Mouse (Mus musculus): ENCODE results near the gene Tom1. TPM values are rescaled to one million over a fixed set of nuclear protein-coding genes. Genes with fewer than 3 reads are reported as not detected.

Gene Tom1
- total and polyA plus RNA-seq, 2 experiments from 2014 or later, result 56.1 to 75.8 TPM

GRCm38 (mm10) chr8:75016422-75016821 is 17.1 kb upstream of the Tom1 start:
- Histone ChIP-seq H3K9ac (replicated peaks; ENCODE audit: low read depth, low read length) (no peak overlapping the region), H3K36me3 (replicated peaks; ENCODE audit: control insufficient read depth, insufficient read depth, low read length) (0 out of 2 replicates have a peak, but pooled peaks cover 12% of the 10 kb centered on the region), H3K27me3 (ENCODE audit: control insufficient read depth, insufficient read depth, low read length) (no peaks in the 10 kb centered on the region), H3K9me3 (replicated peaks; ENCODE audit: control insufficient read depth, low read length) (no peaks in the 10 kb centered on the region), H3K4me2 (ENCODE audit: low read depth, low read length) (no peak overlapping the region), H3K27ac (ENCODE audit: low read depth) (no peak overlapping the region), H3K4me1 (ENCODE audit: control insufficient read depth, insufficient read depth) (peaks cover 10% of the 10 kb centered on the region; the same call in 1 of the 2 replicates), H3K4me3 (ENCODE audit: low read depth, low read length) (no peak overlapping the region)
- DNase-seq (ENCODE audit: low spot score), result no peak
- TF ChIP-seq EP300 (IDR thresholded peaks at IDR 0.05; ENCODE audit: low read depth) (no peak), CTCF (IDR thresholded peaks at IDR 0.05; ENCODE audit: low read depth) (no peak)
- 81% methylated on average over 1 of the region's 1 CpGs for WGBS
- no peak for ATAC-seq (ENCODE audit: insufficient read depth, low read depth)

DNA sequence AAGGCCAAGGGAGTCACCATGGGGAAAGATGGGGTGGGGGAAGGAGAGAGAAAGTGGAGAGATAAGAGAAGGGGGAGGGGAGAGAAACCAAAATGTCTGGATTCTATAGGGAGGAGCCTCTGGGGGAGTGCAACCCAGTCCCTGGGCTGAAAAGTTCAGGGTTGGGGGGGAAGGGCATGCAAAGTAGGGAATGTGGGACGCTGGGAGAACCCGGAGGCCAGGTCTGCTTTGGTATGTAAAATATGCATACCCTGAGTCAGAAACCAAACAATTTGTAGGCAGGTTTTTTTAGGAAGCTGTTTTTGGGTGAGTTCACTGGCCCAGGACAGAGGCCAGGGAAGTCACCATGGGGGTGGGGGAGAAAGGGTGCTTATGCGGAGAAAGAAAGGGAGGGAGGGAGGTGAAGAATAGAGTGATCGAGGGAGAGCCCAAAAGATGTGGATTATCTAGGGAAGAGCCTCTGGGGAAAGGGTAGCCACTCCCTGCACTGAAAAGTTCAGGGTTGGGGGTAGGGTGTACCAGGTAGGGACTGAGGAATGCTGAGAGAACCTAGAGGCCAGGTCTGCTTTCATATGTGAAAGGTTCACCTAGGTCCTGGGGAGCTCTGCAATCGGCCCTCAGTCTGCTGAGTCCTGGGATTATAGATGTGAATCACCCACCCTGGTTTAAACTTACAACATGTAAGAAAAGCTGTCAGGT is 15.1 kb upstream of the Tom1 start:
- H3K36me3 ChIP-seq (replicated peaks; ENCODE audit: control insufficient read depth, insufficient read depth, low read length), result peaks cover 32% of the 10 kb centered on the region
- 35% methylated on average over 5 of the region's 5 CpGs for WGBS
- no peaks in the 10 kb centered on the region for H3K9me3 ChIP-seq (replicated peaks; ENCODE audit: control insufficient read depth, low read length)
- no peak overlapping the region for H3K4me3 ChIP-seq (ENCODE audit: low read depth, low read length)
- H3K27ac ChIP-seq (ENCODE audit: low read depth), result no peak overlapping the region
- DNase-seq (ENCODE audit: low spot score) (no peak), ATAC-seq (ENCODE audit: insufficient read depth, low read depth) (no peak)
- no peak overlapping the region for H3K4me2 ChIP-seq (ENCODE audit: low read depth, low read length)
- TF ChIP-seq EP300 (IDR thresholded peaks at IDR 0.05; ENCODE audit: low read depth) (no peak), CTCF (IDR thresholded peaks at IDR 0.05; ENCODE audit: low read depth) (no peak)
- no peak overlapping the region for H3K9ac ChIP-seq (replicated peaks; ENCODE audit: low read depth, low read length)
- H3K4me1 ChIP-seq (ENCODE audit: control insufficient read depth, insufficient read depth), result peaks cover 10% of the 10 kb centered on the region; the same call in 1 of the 2 replicates
- H3K27me3 ChIP-seq (ENCODE audit: control insufficient read depth, insufficient read depth, low read length), result no peaks in the 10 kb centered on the region

GRCm38 (mm10) chr8:75023660-75024316 is 9.7 kb upstream of the Tom1 start:
- Histone ChIP-seq H3K4me1 (ENCODE audit: control insufficient read depth, insufficient read depth) (no peaks in the 10 kb centered on the region), H3K9ac (replicated peaks; ENCODE audit: low read depth, low read length) (no peak overlapping the region), H3K27me3 (ENCODE audit: control insufficient read depth, insufficient read depth, low read length) (no peaks in the 10 kb centered on the region), H3K9me3 (replicated peaks; ENCODE audit: control insufficient read depth, low read length) (no peaks in the 10 kb centered on the region), H3K4me3 (ENCODE audit: low read depth, low read length) (no peak overlapping the region), H3K4me2 (ENCODE audit: low read depth, low read length) (no peak overlapping the region), H3K27ac (ENCODE audit: low read depth) (no peak overlapping the region), H3K36me3 (replicated peaks; ENCODE audit: control insufficient read depth, insufficient read depth, low read length) (peaks cover 68% of the 10 kb centered on the region)
- TF ChIP-seq EP300 (IDR thresholded peaks at IDR 0.05; ENCODE audit: low read depth) (no peak), CTCF (IDR thresholded peaks at IDR 0.05; ENCODE audit: low read depth) (0 out of 2 replicates have a peak, but pooled peaks have one; percentile 23)
- DNase-seq (ENCODE audit: low spot score) (no peak), ATAC-seq (ENCODE audit: insufficient read depth, low read depth) (no peak)
- 88% methylated on average over 3 of the region's 3 CpGs for WGBS

DNA sequence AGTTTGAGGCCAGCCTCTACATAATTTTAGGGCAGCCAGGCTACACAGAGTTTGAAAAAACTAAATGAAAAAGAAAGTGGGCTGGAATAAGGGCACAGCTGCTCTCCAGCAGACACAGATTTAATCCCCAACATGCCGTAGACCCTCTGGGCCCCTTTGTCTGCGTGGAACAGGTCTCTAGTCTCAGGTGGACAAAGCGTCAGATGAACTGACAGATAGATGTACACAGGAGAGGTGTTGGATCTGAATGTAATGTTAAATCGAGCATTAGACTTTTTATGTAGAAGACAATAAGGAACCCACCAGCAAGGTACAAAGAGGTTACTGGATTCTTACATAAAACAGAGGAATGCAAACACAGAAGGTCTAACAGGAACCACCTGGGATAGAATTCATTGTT is 7.7 kb upstream of the Tom1 start:
- H3K4me1 ChIP-seq (ENCODE audit: control insufficient read depth, insufficient read depth), result no peaks in the 10 kb centered on the region
- WGBS, result 90% methylated on average over 4 of the region's 4 CpGs
- H3K4me3 ChIP-seq (ENCODE audit: low read depth, low read length), result no peak overlapping the region
- TF ChIP-seq CTCF (IDR thresholded peaks at IDR 0.05; ENCODE audit: low read depth), result no peak
- no peak for TF ChIP-seq EP300 (IDR thresholded peaks at IDR 0.05; ENCODE audit: low read depth)
- no peak overlapping the region for H3K27ac ChIP-seq (ENCODE audit: low read depth)
- no peak overlapping the region for H3K4me2 ChIP-seq (ENCODE audit: low read depth, low read length)
- H3K36me3 ChIP-seq (replicated peaks; ENCODE audit: control insufficient read depth, insufficient read depth, low read length), result peaks cover 78% of the 10 kb centered on the region
- no peak overlapping the region for H3K9ac ChIP-seq (replicated peaks; ENCODE audit: low read depth, low read length)
- ATAC-seq (ENCODE audit: insufficient read depth, low read depth) (no peak), DNase-seq (ENCODE audit: low spot score) (no peak)
- no peaks in the 10 kb centered on the region for H3K9me3 ChIP-seq (replicated peaks; ENCODE audit: control insufficient read depth, low read length)
- no peaks in the 10 kb centered on the region for H3K27me3 ChIP-seq (ENCODE audit: control insufficient read depth, insufficient read depth, low read length)

DNA sequence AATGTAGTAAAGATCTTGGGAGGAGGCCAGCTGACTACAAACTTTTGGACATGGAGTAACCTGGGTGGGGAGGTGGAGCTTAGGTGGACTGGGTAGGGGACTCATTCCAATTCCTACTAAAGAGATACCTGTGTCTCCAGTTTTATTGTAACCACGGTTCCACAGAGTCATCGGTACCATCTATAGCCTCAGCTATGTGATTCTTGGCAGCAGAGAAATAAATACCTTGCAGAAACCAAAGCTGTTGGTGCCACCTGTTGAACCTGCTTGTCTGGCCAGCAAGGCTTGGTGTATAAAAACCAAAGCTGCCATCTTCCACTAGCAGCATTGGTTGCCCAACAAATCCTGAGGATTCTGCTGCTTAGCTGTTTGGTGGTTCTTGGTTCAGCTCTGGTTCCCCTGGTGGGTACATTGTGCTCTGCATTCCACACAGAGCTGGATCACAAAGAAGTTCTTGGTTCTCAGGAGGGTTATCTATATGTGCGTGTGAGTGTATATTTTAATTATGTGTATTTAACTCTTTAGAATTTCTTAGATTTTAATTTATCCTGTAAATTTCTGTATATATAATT is 3.0 kb upstream of the Tom1 start:
- 93% methylated on average over 3 of the region's 3 CpGs for WGBS
- H3K9ac ChIP-seq (replicated peaks; ENCODE audit: low read depth, low read length), result no peak overlapping the region
- no peak for ATAC-seq (ENCODE audit: insufficient read depth, low read depth)
- no peaks in the 10 kb centered on the region for H3K9me3 ChIP-seq (replicated peaks; ENCODE audit: control insufficient read depth, low read length)
- H3K4me3 ChIP-seq (ENCODE audit: low read depth, low read length), result no peak overlapping the region
- no peaks in the 10 kb centered on the region for H3K27me3 ChIP-seq (ENCODE audit: control insufficient read depth, insufficient read depth, low read length)
- H3K4me2 ChIP-seq (ENCODE audit: low read depth, low read length), result no peak overlapping the region
- DNase-seq (ENCODE audit: low spot score), result no peak
- H3K27ac ChIP-seq (ENCODE audit: low read depth), result no peak overlapping the region
- peaks cover 8% of the 10 kb centered on the region; the same call in 1 of the 2 replicates for H3K4me1 ChIP-seq (ENCODE audit: control insufficient read depth, insufficient read depth)
- peaks cover 34% of the 10 kb centered on the region for H3K36me3 ChIP-seq (replicated peaks; ENCODE audit: control insufficient read depth, insufficient read depth, low read length)
- TF ChIP-seq EP300 (IDR thresholded peaks at IDR 0.05; ENCODE audit: low read depth), result no peak
- no peak for TF ChIP-seq CTCF (IDR thresholded peaks at IDR 0.05; ENCODE audit: low read depth)
